Comparison of ENCODE assay signal across 8 mouse cellular contexts in genomic region chr14:27039281-27040248, GRCm38 (mm10). TPM values are rescaled to one million over a fixed set of nuclear protein-coding genes. Genes with fewer than 3 reads are reported as not detected.
DNase-seq lines count a peak whose midpoint lies in the region; ATAC-seq and TF ChIP-seq lines count a peak whose summit lies in the region.

No protein-coding gene starts in this region.

- no peaks in the 10 kb centered on the region for H3K27me3 ChIP-seq in E14TG2a.4 (ENCODE audit: insufficient read depth, low read length)
- peaks cover 29% of the 10 kb centered on the region for H3K27me3 ChIP-seq in forebrain, embryonic 10.5 days (ENCODE audit: poor library complexity, severe bottlenecking)
- H3K27me3 ChIP-seq in limb, embryonic 13.5 days = no peaks in the 10 kb centered on the region
- peaks cover 12% of the 10 kb centered on the region for H3K27me3 ChIP-seq in midbrain, embryonic 16.5 days (ENCODE audit: control insufficient read depth, insufficient read depth, low read depth, low read length)

- peak overlapping the region; percentile 100 for H3K4me3 ChIP-seq in E14TG2a.4 (replicated peaks; ENCODE audit: low read length)
- H3K4me3 ChIP-seq in forebrain, embryonic 10.5 days = peak overlapping the region; percentile 95
- H3K4me3 ChIP-seq in limb, embryonic 13.5 days = peak overlapping the region; percentile 96
- H3K4me3 ChIP-seq in midbrain, embryonic 16.5 days (ENCODE audit: low read depth, low read length) = peak overlapping the region; percentile 67

- H3K36me3 ChIP-seq in E14TG2a.4 (ENCODE audit: insufficient read depth, low read length) = no peaks in the 10 kb centered on the region
- H3K36me3 ChIP-seq in forebrain, embryonic 10.5 days (replicated peaks) = no peaks in the 10 kb centered on the region
- H3K36me3 ChIP-seq in limb, embryonic 13.5 days = no peaks in the 10 kb centered on the region
- no peaks in the 10 kb centered on the region for H3K36me3 ChIP-seq in midbrain, embryonic 16.5 days (ENCODE audit: control insufficient read depth, insufficient read depth, low read length)

- intact Hi-C loops in heart, postnatal 14 days (cut with DNase I) = loop anchor here (10.0 kb wide), 1 partner anchor 385 kb away; the partner anchor contains the start of gene Fam208a

- peak overlapping the region; percentile 96 for H3K27ac ChIP-seq in forebrain, embryonic 10.5 days
- peak overlapping the region; percentile 91 for H3K27ac ChIP-seq in limb, embryonic 13.5 days
- no peak overlapping the region for H3K27ac ChIP-seq in midbrain, embryonic 16.5 days (ENCODE audit: low read length)

- DNase-seq in cerebellum, adult 11-12 months = peak; percentile 7
- DNase-seq in cerebellum, postnatal 36 days = no peak
- peak; percentile 80 for DNase-seq in forebrain, embryonic 10.5 days (ENCODE audit: extremely low spot score, low spot score)
- peak; percentile 60 to 65 for DNase-seq in heart, postnatal 14 days
- no peak for DNase-seq in c-Kit-positive CD71-positive TER-119-positive erythroid progenitor cells, embryonic 14.5 days (ENCODE audit: low spot score)

- H3K9me3 ChIP-seq in E14TG2a.4 (ENCODE audit: low read length) = no peaks in the 10 kb centered on the region
- no peaks in the 10 kb centered on the region for H3K9me3 ChIP-seq in forebrain, embryonic 10.5 days
- H3K9me3 ChIP-seq in limb, embryonic 13.5 days = no peaks in the 10 kb centered on the region
- no peaks in the 10 kb centered on the region for H3K9me3 ChIP-seq in midbrain, embryonic 16.5 days (replicated peaks; ENCODE audit: control insufficient read depth, low read length, poor library complexity, severe bottlenecking)

- H3K4me2 ChIP-seq in limb, embryonic 13.5 days (replicated peaks) = peak overlapping the region; percentile 81
- H3K4me2 ChIP-seq in midbrain, embryonic 16.5 days (ENCODE audit: low read length) = peak overlapping the region; percentile 94

- no peak for TF ChIP-seq CTCF in E14TG2a.4 (conservative IDR thresholded peaks at IDR 0.05; ENCODE audit: low read length)

- peak; percentile 20 for ATAC-seq in limb, embryonic 13.5 days (ENCODE audit: low FRiP score, low read depth)
- ATAC-seq in midbrain, embryonic 16.5 days = peak; percentile 71

- peaks cover 61% of the 10 kb centered on the region for H3K4me1 ChIP-seq in E14TG2a.4 (replicated peaks; ENCODE audit: low read depth, low read length)
- H3K4me1 ChIP-seq in forebrain, embryonic 10.5 days = peaks cover 63% of the 10 kb centered on the region
- H3K4me1 ChIP-seq in limb, embryonic 13.5 days = peaks cover 45% of the 10 kb centered on the region
- peaks cover 9% of the 10 kb centered on the region; the same call in 1 of the 2 replicates for H3K4me1 ChIP-seq in midbrain, embryonic 16.5 days (ENCODE audit: control insufficient read depth, insufficient read depth, low read length)

- under 1% methylated on average over 59 of the region's 59 CpGs for WGBS in forebrain, embryonic 10.5 days
- under 1% methylated on average over 59 of the region's 59 CpGs for WGBS in limb, embryonic 13.5 days
- under 1% methylated on average over 59 of the region's 59 CpGs for WGBS in midbrain, embryonic 16.5 days

- H3K9ac ChIP-seq in limb, embryonic 13.5 days = peak overlapping the region; percentile 96
- peak overlapping the region; percentile 69 for H3K9ac ChIP-seq in midbrain, embryonic 16.5 days (ENCODE audit: low read depth, low read length)

RNA-seq across cellular contexts. Expression of gene Il17rd, which starts 0.8 kb away (rescaled TPM):
- 7.4 and 9.6 TPM in 2 replicates for polyA plus RNA-seq in forebrain, embryonic 10.5 days (2016; fragmentation: Nextera tagmentation; extraction: Ambion mirVana)
- 1 to 10 TPM; 6.5 to 7.2 TPM for total RNA-seq in heart, postnatal 14 days (2021)
- polyA plus RNA-seq in limb, embryonic 13.5 days (2015; fragmentation: Nextera tagmentation; extraction: Ambion mirVana) = 9.4 and 10.4 TPM in 2 replicates
- polyA plus RNA-seq in midbrain, embryonic 16.5 days (2015; fragmentation: Nextera tagmentation; extraction: Ambion mirVana) = 1.9 and 2.3 TPM in 2 replicates

RNA-seq across cellular contexts. Expression of gene Hesx1, which starts 45.3 kb away (rescaled TPM):
- polyA plus RNA-seq in forebrain, embryonic 10.5 days (2016; fragmentation: Nextera tagmentation; extraction: Ambion mirVana) = 0.80 and 1.3 TPM in 2 replicates
- not detected for total RNA-seq in heart, postnatal 14 days (2021)
- 0.15 and 0.27 TPM in 2 replicates for polyA plus RNA-seq in limb, embryonic 13.5 days (2015; fragmentation: Nextera tagmentation; extraction: Ambion mirVana)
- 0.19 TPM in 1 of 2 replicates, not detected in the other for polyA plus RNA-seq in midbrain, embryonic 16.5 days (2015; fragmentation: Nextera tagmentation; extraction: Ambion mirVana)

Comparison
In these comparisons a context has a peak if more than half of its experiments do, and no peak if none do; other contexts are left out.
1. DNase-seq: peak in cerebellum, adult 11-12 months (single experiment), forebrain, embryonic 10.5 days (single experiment) and heart, postnatal 14 days (2 of 2); none in cerebellum, postnatal 36 days (0 of 2) and c-Kit-positive CD71-positive TER-119-positive erythroid progenitor cells, embryonic 14.5 days (single experiment).
2. Peak in every context shown above with its lines, with median percentiles within 50 percentile points of each other: H3K4me3 ChIP-seq.